Mouse (Mus musculus) liver, embryonic 14.5 days (tissue): ENCODE measurements around the gene Zbtb37. TPM values are rescaled to one million over a fixed set of nuclear protein-coding genes. Genes with fewer than 3 reads are reported as not detected.
A peak's percentile ranks its signal among the peaks of the same experiment; 100 is the strongest.

Source experiments
- ATAC-seq: fragments of 200-750 bp; cut with Nextera tagmentation; 2 replicates; pipeline ENCODE4 v1.8.0; 2017; ENCODE audit warnings: moderate number of reproducible peaks, mild to moderate bottlenecking, moderate library complexity; ENCODE audit not compliant: insufficient read depth
- DNase-seq, 3 experiments: peaks; one replicate each; pipeline ENCODE4 v3.0.0-alpha.2; 2012 to 2013; ENCODE audit warnings: low read depth in 3 of 3, low spot score in 3 of 3
- H3K27ac ChIP-seq: fragments of 300-500 bp; sonication (generic); 2 replicates; pipeline ENCODE4 v1.5.1; 2014; ENCODE audit warnings: moderate library complexity, mild to moderate bottlenecking, control low read depth, inconsistent platforms
- H3K27me3 ChIP-seq: fragments of 300-500 bp; sonication (generic); 2 replicates; pipeline ENCODE4 v1.6.1; 2014; ENCODE audit warnings: mild to moderate bottlenecking, low read length, moderate library complexity; ENCODE audit not compliant: control insufficient read depth, insufficient read depth
- H3K36me3 ChIP-seq: fragments of 300-500 bp; sonication (generic); replicated peaks from 2 replicates; pipeline ENCODE4 v1.6.1; 2014; ENCODE audit warnings: low read depth; ENCODE audit not compliant: control insufficient read depth, insufficient read depth
- H3K4me1 ChIP-seq, 2 experiments: fragments of 200-500 bp in 1 of 2; fragments of 300-500 bp in 1 of 2; sonication (generic) in 1 of 2; replicated peaks; 2 replicates each; pipeline ENCODE4 v1.6.1; 2012 to 2014; ENCODE audit warnings: antibody characterized with exemption in 1 of 2, inconsistent platforms in 1 of 2, low read length in 1 of 2; ENCODE audit not compliant: control insufficient read depth in 2 of 2, insufficient read depth in 2 of 2
- H3K4me2 ChIP-seq: fragments of 300-500 bp; sonication (generic); 2 replicates; pipeline ENCODE4 v1.6.1; 2014; ENCODE audit warnings: low read depth, mild to moderate bottlenecking, control low read depth, moderate library complexity
- H3K4me3 ChIP-seq, 2 experiments: fragments of 200-500 bp in 1 of 2; fragments of 300-500 bp in 1 of 2; sonication (generic) in 1 of 2; 2 replicates each; pipeline ENCODE4 v1.5.1; 2012 to 2014; ENCODE audit warnings: low read depth in 2 of 2, low read length in 2 of 2, mild to moderate bottlenecking in 2 of 2, control low read depth in 1 of 2, inconsistent platforms in 1 of 2, moderate library complexity in 1 of 2; ENCODE audit not compliant: insufficient read depth in 1 of 2
- H3K9ac ChIP-seq: fragments of 300-500 bp; sonication (generic); replicated peaks from 2 replicates; pipeline ENCODE4 v1.6.1; 2014; ENCODE audit warnings: mild to moderate bottlenecking, control low read depth, moderate library complexity
- H3K9me3 ChIP-seq: fragments of 300-500 bp; sonication (generic); 2 replicates; pipeline ENCODE4 v1.6.1; 2016; ENCODE audit warnings: low read length, mixed read lengths; ENCODE audit not compliant: control insufficient read depth
- CTCF ChIP-seq: IDR thresholded peaks from 2 replicates; pipeline ENCODE4 v1.5.1; 2016; ENCODE audit warnings: antibody characterized with exemption, low read depth, control low read depth
- EP300 ChIP-seq: IDR thresholded peaks from 2 replicates; pipeline ENCODE4 v1.6.1; 2016; ENCODE audit warnings: antibody characterized with exemption, low read depth
- WGBS: fragments of 180-500 bp; shearing (Covaris S2); extraction: QIAGEN DNeasy Blood & Tissue Kit; methylation state at CpG from one replicate; pipeline ENCODE4 v1.1.7; 2014; ENCODE audit not compliant: insufficient replicate concordance; 5-methylcytosine and 5-hydroxymethylcytosine counted together
- polyA plus RNA-seq, 2 experiments: library from polyadenylated mRNA; depleted of rRNA in 1 of 2; stranded (reverse) in 1 of 2; unstranded in 1 of 2; fragments of >200 nt; fragmentation: Nextera tagmentation in 1 of 2; extraction: Ambion mirVana in 1 of 2; gene quantifications; 2 replicates each; pipeline versions ENCODE4 v1.2.1 to v1.2.3; 2012 to 2014

Zbtb37 gene
- polyA plus RNA-seq, 2 experiments, result 0.73 to 1.8 TPM

DNA sequence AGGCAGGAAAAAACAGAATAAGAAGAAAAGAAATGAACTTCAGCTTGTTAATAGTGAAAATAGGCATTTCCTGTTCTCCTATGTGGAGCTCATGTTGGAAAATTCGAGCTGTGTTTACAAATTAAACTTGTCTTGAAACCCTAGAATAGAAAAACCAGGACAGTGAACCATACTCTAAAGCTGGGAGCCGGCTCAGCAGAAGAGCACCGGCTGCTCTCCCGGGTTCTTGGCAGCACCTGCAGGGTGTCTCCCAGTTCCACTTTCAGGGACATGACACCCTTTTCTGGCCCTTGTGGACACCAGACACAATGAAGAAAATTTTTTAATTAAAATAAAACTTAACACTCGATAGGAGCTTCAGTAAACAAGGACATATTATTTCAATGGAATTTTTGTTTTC, 66.0 kb downstream of the Zbtb37 start:
- ATAC-seq, result no peak
- Histone ChIP-seq H3K27ac (no peak overlapping the region), H3K4me1 (no peaks in the 10 kb centered on the region), H3K9me3 (no peaks in the 10 kb centered on the region), H3K9ac (no peak overlapping the region), H3K4me2 (no peak overlapping the region), H3K27me3 (no peaks in the 10 kb centered on the region), H3K4me3 (no peak overlapping the region), H3K36me3 (peaks cover 45% of the 10 kb centered on the region)
- TF ChIP-seq EP300, result no peak
- no peak for TF ChIP-seq CTCF
- DNase-seq, result no peak
- WGBS, result 80% methylated on average over 5 of the region's 5 CpGs

DNA sequence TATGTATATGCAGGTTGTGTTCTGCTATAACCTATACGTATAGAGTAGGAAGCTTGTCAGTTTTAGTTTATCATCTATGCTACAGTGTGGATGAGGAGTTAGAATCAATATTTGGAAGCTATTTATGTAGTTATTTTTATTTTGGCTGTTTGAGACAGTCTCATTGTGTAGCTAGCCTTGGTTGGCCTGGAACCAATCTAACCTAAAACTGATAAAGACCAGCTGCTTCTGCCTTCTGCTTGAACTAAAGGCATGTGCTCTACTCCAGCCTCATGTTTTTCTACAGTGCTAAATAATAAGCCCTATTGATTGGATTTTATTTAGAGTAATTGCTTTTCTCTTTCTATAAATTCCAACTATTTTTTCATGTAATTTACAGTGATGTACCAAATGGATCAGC, 67.4 kb downstream of the Zbtb37 start:
- H3K36me3 ChIP-seq, result peaks cover 56% of the 10 kb centered on the region
- no peak for DNase-seq
- no peaks in the 10 kb centered on the region for H3K9me3 ChIP-seq
- H3K4me2 ChIP-seq, result no peak overlapping the region
- 92% methylated on average over 1 of the region's 1 CpGs for WGBS
- TF ChIP-seq EP300, result no peak
- no peak for TF ChIP-seq CTCF
- H3K9ac ChIP-seq, result no peak overlapping the region
- no peak overlapping the region for H3K27ac ChIP-seq
- no peaks in the 10 kb centered on the region for H3K27me3 ChIP-seq
- no peak for ATAC-seq
- H3K4me3 ChIP-seq, result no peak overlapping the region
- H3K4me1 ChIP-seq, result no peaks in the 10 kb centered on the region

DNA sequence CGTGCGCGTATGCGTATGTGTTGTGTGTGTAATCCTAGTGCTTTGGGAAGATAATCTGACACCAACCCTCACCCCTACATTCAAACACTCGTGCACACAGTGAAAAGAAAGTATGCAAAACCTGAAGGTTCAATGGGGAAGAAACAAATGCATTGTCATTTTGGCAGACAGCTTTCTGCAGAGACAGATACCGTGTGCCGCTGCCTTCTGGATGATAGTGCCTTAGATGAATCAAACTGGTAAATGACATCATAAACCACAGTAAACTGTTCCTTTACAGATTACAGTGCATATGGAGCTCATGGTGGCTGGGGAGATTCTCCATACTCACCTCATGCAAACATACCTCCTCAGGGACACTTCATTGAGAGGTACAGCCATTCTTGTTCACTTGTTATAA, 71.5 kb downstream of the Zbtb37 start:
- 62% methylated on average over 7 of the region's 7 CpGs for WGBS
- Histone ChIP-seq H3K27ac (no peak overlapping the region), H3K27me3 (no peaks in the 10 kb centered on the region), H3K36me3 (peaks cover 57% of the 10 kb centered on the region), H3K4me1 (no peaks in the 10 kb centered on the region), H3K9me3 (no peaks in the 10 kb centered on the region), H3K4me2 (no peak overlapping the region), H3K9ac (no peak overlapping the region), H3K4me3 (no peak overlapping the region)
- ATAC-seq (0 out of 2 replicates have a peak, but pooled peaks have one; percentile 18), DNase-seq (no peak)
- no peak for TF ChIP-seq CTCF
- TF ChIP-seq EP300, result no peak

Other genes starting within 250 kb of the Zbtb37 start
- 10.6 and 18.7 TPM in 2 replicates for gene Rabgap1l, start 241.6 kb downstream of the Zbtb37 start, polyA plus RNA-seq (2012; rRNA removed)
- 27.5 and 31.3 TPM in 2 replicates for gene Rabgap1l, start 241.6 kb downstream of the Zbtb37 start, polyA plus RNA-seq (2014; fragmentation: Nextera tagmentation; extraction: Ambion mirVana)
- 2.6 and 2.9 TPM in 2 replicates for gene Rc3h1, start 128.4 kb downstream of the Zbtb37 start, polyA plus RNA-seq (2012; rRNA removed)
- gene Rc3h1, start 128.4 kb downstream of the Zbtb37 start, polyA plus RNA-seq (2014; fragmentation: Nextera tagmentation; extraction: Ambion mirVana), result 3.2 and 3.6 TPM in 2 replicates
- 224 and 309 TPM in 2 replicates for gene Serpinc1, start 56.3 kb downstream of the Zbtb37 start, polyA plus RNA-seq (2012; rRNA removed)
- 511 and 546 TPM in 2 replicates for gene Serpinc1, start 56.3 kb downstream of the Zbtb37 start, polyA plus RNA-seq (2014; fragmentation: Nextera tagmentation; extraction: Ambion mirVana)
- gene Dars2, start 35.8 kb upstream of the Zbtb37 start, polyA plus RNA-seq (2012; rRNA removed), result 14.6 and 18.2 TPM in 2 replicates
- gene Dars2, start 35.8 kb upstream of the Zbtb37 start, polyA plus RNA-seq (2014; fragmentation: Nextera tagmentation; extraction: Ambion mirVana), result 37.2 and 37.7 TPM in 2 replicates
- gene Cenpl, start 35.9 kb upstream of the Zbtb37 start, polyA plus RNA-seq (2012; rRNA removed), result 8.7 and 14.5 TPM in 2 replicates
- gene Cenpl, start 35.9 kb upstream of the Zbtb37 start, polyA plus RNA-seq (2014; fragmentation: Nextera tagmentation; extraction: Ambion mirVana), result 36.5 and 39.0 TPM in 2 replicates
- 4.3 and 5.1 TPM in 2 replicates for gene Klhl20, start 96.7 kb upstream of the Zbtb37 start, polyA plus RNA-seq (2012; rRNA removed)
- gene Klhl20, start 96.7 kb upstream of the Zbtb37 start, polyA plus RNA-seq (2014; fragmentation: Nextera tagmentation; extraction: Ambion mirVana), result 4.6 and 5.2 TPM in 2 replicates
- 0.02 TPM in 2 replicates for gene Ankrd45, start 107.8 kb upstream of the Zbtb37 start, polyA plus RNA-seq (2012; rRNA removed)
- gene Ankrd45, start 107.8 kb upstream of the Zbtb37 start, polyA plus RNA-seq (2014; fragmentation: Nextera tagmentation; extraction: Ambion mirVana), result 0.09 TPM in 1 of 2 replicates, not detected in the other
- gene Tex50, start 124.5 kb upstream of the Zbtb37 start, polyA plus RNA-seq (2012; rRNA removed), result not detected in 2 replicates
- gene Tex50, start 124.5 kb upstream of the Zbtb37 start, polyA plus RNA-seq (2014; fragmentation: Nextera tagmentation; extraction: Ambion mirVana), result not detected in 2 replicates
- gene Prdx6, start 216.4 kb upstream of the Zbtb37 start, polyA plus RNA-seq (2012; rRNA removed), result 63.6 and 106 TPM in 2 replicates
- gene Prdx6, start 216.4 kb upstream of the Zbtb37 start, polyA plus RNA-seq (2014; fragmentation: Nextera tagmentation; extraction: Ambion mirVana), result 341 and 350 TPM in 2 replicates